Mouse (Mus musculus) thymus, adult 2 months (tissue): ENCODE data around the gene Nell2. TPM values are rescaled to one million over a fixed set of nuclear protein-coding genes. Genes with fewer than 3 reads are reported as not detected.

ENCODE experiments used
- DNase-seq: peaks from one replicate; pipeline ENCODE4 v3.0.0; 2021
- H3K27ac ChIP-seq: fragments of 200-500 bp; 2 replicates; pipeline ENCODE4 v1.5.1; 2012; ENCODE audit warnings: low read length, control low read depth; ENCODE audit not compliant: control insufficient read depth, insufficient read depth
- H3K27me3 ChIP-seq: fragments of 200-500 bp; 2 replicates; pipeline ENCODE4 v1.6.1; 2012; ENCODE audit warnings: mild to moderate bottlenecking, low read length, moderate library complexity, mixed read lengths; ENCODE audit not compliant: control insufficient read depth, insufficient read depth
- H3K36me3 ChIP-seq: fragments of 200-500 bp; 2 replicates; pipeline ENCODE4 v1.6.1; 2012; ENCODE audit warnings: mild to moderate bottlenecking, low read length, moderate library complexity; ENCODE audit not compliant: control insufficient read depth, insufficient read depth
- H3K4me1 ChIP-seq: fragments of 200-500 bp; replicated peaks from 2 replicates; pipeline ENCODE4 v1.6.1; 2012; ENCODE audit warnings: low read length; ENCODE audit not compliant: control insufficient read depth, insufficient read depth
- H3K4me3 ChIP-seq: fragments of 200-500 bp; 2 replicates; pipeline ENCODE4 v1.5.1; 2012; ENCODE audit warnings: mild to moderate bottlenecking, low read length, control low read depth, moderate library complexity; ENCODE audit not compliant: control insufficient read depth, insufficient read depth
- CTCF ChIP-seq: fragments of 200-500 bp; IDR thresholded peaks from 2 replicates; pipeline ENCODE4 v1.5.1; 2012; ENCODE audit warnings: mild to moderate bottlenecking, control low read depth, low read length, moderate library complexity, borderline replicate concordance; ENCODE audit not compliant: control insufficient read depth, poor library complexity, insufficient read depth; ENCODE audit errors: extremely low read depth
- POLR2A ChIP-seq: fragments of 200-500 bp; IDR thresholded peaks from 2 replicates; pipeline ENCODE4 v1.6.1; 2012; ENCODE audit warnings: mild to moderate bottlenecking, low read length, control low read depth, moderate library complexity; ENCODE audit not compliant: control insufficient read depth, poor library complexity, insufficient read depth; ENCODE audit errors: extremely low read depth
- WGBS: fragments of 180-500 bp; shearing (Covaris S2); methylation state at CpG from one replicate; pipeline ENCODE4 v1.1.7; 2018; 5-methylcytosine and 5-hydroxymethylcytosine counted together
- polyA plus RNA-seq: library from polyadenylated mRNA; depleted of rRNA; stranded (reverse); fragments of >200 nt; gene quantifications from 2 replicates; pipeline ENCODE4 v1.2.3, GENCODE M21; 2012

Nell2 gene
- polyA plus RNA-seq, 1 experiment: 1.4 TPM

DNA sequence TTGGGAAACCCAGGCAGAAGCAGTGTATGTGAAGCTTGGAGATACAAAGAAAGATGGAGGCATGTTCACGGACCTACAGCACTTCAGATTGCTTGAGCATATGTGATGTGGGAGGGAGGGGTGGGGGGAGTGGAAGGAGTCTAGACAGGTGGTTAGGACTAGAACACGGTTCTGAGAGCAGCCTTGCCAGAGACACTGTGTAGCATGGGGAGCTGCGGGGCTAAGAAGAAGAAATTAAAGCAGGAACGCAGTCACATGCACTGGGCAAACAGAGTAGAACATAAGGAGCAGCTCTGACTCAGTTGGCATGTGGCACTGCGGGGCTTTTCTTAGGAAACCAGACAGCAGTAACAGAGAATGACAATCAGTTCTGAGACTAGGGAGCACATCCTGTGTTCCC is 40.4 kb downstream of the Nell2 start:
- DNase-seq: no peak
- 90% methylated on average over 5 of the region's 5 CpGs for WGBS
- Histone ChIP-seq H3K4me1 (no peaks in the 10 kb centered on the region; the same call in 1 of the 2 replicates), H3K27ac (no peak overlapping the region), H3K27me3 (0 out of 2 replicates have a peak, but pooled peaks cover 2% of the 10 kb centered on the region), H3K36me3 (no peaks in the 10 kb centered on the region), H3K4me3 (no peak overlapping the region)
- TF ChIP-seq CTCF (no peak), POLR2A (no peak)

DNA sequence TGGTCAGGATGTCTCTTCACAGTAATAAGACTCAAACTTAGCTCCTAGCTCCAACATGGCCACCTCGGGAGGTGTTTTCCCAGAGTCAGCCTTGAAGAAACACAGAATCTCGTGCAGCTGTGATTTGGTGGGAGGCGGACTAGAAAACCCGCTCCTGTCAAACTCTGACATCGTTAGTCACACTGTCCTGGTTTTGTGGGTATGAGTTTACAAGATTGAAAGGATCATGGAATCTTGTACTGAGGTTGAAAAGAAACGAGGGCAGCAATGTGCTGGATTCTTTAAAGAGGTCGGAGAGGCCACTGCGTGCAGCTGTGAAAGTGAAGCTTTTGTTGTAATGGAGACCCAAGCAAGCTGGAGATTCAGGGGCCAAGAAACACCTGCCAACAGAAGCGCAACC is 46.4 kb downstream of the Nell2 start:
- no peak for DNase-seq
- Histone ChIP-seq H3K4me3 (no peak overlapping the region), H3K27ac (no peak overlapping the region), H3K36me3 (no peaks in the 10 kb centered on the region), H3K27me3 (no peaks in the 10 kb centered on the region), H3K4me1 (no peaks in the 10 kb centered on the region)
- no peak for TF ChIP-seq POLR2A
- no peak for TF ChIP-seq CTCF
- 91% methylated on average over 9 of the region's 9 CpGs for WGBS

DNA sequence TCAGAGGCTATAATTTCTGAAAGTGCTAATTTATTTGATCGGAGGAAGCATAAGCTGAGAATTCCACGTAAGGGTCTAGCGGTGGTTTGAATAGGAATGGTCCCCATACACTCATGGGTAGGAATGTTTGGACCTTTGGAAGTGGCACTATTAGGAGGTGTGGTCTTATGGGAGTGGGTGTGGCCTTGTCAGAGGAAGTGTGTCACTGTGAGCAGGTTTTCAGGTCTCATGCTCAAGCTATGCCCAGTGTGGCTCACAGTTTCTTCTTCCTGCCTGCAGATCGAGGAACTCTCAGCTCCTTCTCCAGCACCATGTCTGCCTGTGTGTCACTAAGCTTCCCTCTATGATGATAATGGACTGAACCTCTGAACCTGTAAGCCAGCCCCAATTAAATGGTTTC is 46.8 kb downstream of the Nell2 start:
- Histone ChIP-seq H3K27ac (no peak overlapping the region), H3K4me1 (no peaks in the 10 kb centered on the region), H3K27me3 (no peaks in the 10 kb centered on the region), H3K36me3 (no peaks in the 10 kb centered on the region), H3K4me3 (no peak overlapping the region)
- DNase-seq: no peak
- TF ChIP-seq POLR2A (no peak), CTCF (no peak)
- 88% methylated on average over 4 of the region's 4 CpGs for WGBS

DNA sequence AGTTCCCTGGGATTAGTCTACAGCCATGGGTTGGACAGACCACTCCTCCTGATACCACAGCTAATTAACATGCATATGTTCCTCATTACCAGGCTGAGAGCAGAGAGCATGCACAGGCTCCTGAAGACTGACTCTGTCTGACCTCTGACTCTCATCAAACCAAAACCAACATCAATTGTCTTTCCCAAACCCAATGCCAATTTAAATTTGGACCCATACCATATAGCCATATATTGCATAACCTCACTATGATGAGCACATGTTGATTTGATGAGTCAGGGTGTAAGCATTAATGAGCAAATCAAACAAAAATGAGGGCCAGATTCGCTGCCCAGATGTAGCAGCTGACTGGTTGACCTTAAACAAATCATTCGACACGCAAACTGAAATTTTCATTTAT is 51.9 kb downstream of the Nell2 start:
- Histone ChIP-seq H3K4me1 (no peaks in the 10 kb centered on the region), H3K36me3 (no peaks in the 10 kb centered on the region), H3K27me3 (no peaks in the 10 kb centered on the region), H3K27ac (no peak overlapping the region), H3K4me3 (no peak overlapping the region)
- no peak for TF ChIP-seq CTCF
- TF ChIP-seq POLR2A: no peak
- 89% methylated on average over 3 of the region's 3 CpGs for WGBS
- no peak for DNase-seq

DNA sequence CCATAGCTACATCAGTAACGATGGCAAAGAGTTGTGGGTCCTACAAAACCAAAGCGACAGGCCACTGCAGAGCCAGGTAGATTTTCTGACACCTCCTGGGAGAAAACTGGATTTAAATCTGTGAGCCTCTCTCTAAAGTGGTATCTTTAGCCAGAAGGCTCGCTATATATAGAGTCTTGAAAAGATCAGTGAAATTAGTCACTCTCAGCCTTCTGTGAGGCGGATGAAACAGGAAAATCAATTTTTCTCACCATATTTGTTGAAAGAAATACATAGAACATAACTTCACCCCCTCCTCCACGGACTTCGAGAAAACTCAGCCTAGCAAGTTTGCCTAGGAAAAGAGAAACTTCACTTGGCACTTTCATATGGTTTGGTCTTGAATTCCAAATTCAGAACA is 54.4 kb downstream of the Nell2 start:
- TF ChIP-seq POLR2A (no peak), CTCF (no peak)
- no peaks in the 10 kb centered on the region for H3K4me1 ChIP-seq
- no peak overlapping the region for H3K27ac ChIP-seq
- H3K36me3 ChIP-seq: no peaks in the 10 kb centered on the region
- H3K4me3 ChIP-seq: no peak overlapping the region
- H3K27me3 ChIP-seq: no peaks in the 10 kb centered on the region
- 95% methylated on average over 6 of the region's 6 CpGs for WGBS
- no peak for DNase-seq

DNA sequence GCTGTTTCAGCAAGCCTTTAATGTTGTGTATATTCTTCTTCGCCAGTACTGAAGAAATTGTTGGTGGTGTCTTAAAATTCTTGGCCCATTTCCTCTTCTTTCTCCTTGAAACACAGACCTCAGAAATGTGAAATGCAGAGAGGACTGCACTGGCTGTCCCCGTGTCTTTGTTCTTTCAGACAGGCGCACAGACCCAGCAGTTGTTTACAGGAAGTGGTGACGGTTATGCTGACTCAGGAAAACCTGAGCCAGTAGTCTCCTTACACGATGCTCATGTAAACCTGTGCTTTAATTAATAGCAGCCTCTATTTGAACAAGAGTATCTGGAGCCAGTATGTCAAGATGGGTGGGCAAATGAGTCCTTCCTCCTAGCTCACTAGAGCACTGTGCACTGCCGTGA is 61.2 kb downstream of the Nell2 start:
- H3K36me3 ChIP-seq: no peaks in the 10 kb centered on the region

DNA sequence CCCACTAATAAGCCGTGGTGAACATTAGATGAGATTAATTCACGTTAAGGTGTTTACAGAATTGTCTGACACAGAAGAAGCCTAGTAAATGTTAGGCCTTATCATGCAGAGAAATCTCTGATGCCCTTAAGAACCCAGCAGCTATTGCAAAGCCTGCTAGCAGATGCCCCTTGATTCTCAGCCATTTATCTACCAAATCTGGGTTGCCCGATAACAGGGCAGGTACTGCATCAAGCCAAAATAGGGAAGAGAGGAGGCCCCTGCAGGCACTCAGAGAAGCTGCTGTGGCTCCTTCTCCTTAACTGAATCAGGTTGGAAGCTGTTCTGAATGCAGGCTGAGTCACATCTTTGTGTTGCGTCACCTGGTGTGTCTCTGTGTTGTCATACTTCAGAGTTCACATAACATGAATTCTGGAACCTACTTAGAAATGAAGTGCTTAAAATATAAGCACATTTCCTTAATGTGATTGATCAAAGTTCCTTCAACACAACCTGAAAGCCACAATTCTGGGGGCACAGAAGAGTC is 68.3 kb downstream of the Nell2 start:
- no peaks in the 10 kb centered on the region for H3K27me3 ChIP-seq
- 93% methylated on average over 4 of the region's 4 CpGs for WGBS

More for the DNA sequence above, 61.2 kb downstream of the Nell2 start:
- Histone ChIP-seq H3K27me3 (no peaks in the 10 kb centered on the region), H3K27ac (no peak overlapping the region; the same call in none of the 2 replicates), H3K4me1 (no peaks in the 10 kb centered on the region), H3K4me3 (no peak overlapping the region)
- peak; percentile 30 for DNase-seq
- TF ChIP-seq CTCF (no peak), POLR2A (no peak)
- 36% methylated on average over 6 of the region's 6 CpGs for whole genome bisulfite sequencing

More for the DNA sequence above, 68.3 kb downstream of the Nell2 start:
- Histone ChIP-seq H3K4me3 (no peak overlapping the region), H3K27ac (no peak overlapping the region), H3K36me3 (no peaks in the 10 kb centered on the region), H3K4me1 (no peaks in the 10 kb centered on the region)
- no peak for DNase-seq
- TF ChIP-seq CTCF: no peak
- TF ChIP-seq POLR2A: no peak
